In the genomic region with DNA sequence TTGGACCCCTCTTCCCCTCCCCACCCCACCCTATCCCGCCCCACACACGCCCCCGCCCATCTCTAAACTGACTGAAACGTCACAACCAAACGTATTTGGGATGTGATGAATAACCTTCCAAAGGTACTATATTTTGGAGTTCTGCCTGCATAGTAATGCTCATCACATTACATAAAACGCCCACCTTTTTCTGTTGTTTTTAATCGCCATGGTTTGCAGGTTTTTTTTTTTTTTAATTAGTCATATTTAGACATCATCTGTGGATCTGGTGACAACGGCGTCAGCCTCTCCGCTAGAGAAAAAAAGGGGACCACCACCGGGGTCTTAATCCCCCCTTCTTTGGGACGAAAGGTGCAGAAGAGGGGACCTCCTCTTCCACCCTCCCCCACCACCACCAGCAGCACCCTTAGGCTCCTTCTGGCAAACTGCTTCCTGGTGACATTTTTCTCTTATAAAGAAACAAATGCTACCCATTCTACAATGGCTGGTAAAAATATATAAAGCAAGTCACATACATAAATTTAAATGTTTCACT, we compare ENCODE assay signal across 7 mouse cellular contexts. TPM values are rescaled to one million over a fixed set of nuclear protein-coding genes. Genes with fewer than 3 reads are reported as not detected.
DNase-seq lines count a peak whose midpoint lies in the region; ATAC-seq and TF ChIP-seq lines count a peak whose summit lies in the region.

No protein-coding gene starts in this region.

- H3K36me3 ChIP-seq in embryonic facial prominence, embryonic 12.5 days: 0 out of 2 replicates have a peak, but pooled peaks cover 4% of the 10 kb centered on the region
- no peaks in the 10 kb centered on the region for H3K36me3 ChIP-seq in hindbrain, embryonic 16.5 days (ENCODE audit: control insufficient read depth, insufficient read depth, low read length)
- H3K36me3 ChIP-seq in midbrain, postnatal 0 days (ENCODE audit: insufficient read depth, low read length): no peaks in the 10 kb centered on the region

- H3K9me3 ChIP-seq in embryonic facial prominence, embryonic 12.5 days: no peaks in the 10 kb centered on the region
- H3K9me3 ChIP-seq in hindbrain, embryonic 16.5 days (ENCODE audit: control insufficient read depth, low read length): no peaks in the 10 kb centered on the region
- H3K9me3 ChIP-seq in midbrain, postnatal 0 days (ENCODE audit: low read length): no peaks in the 10 kb centered on the region

- peaks cover 18% of the 10 kb centered on the region for H3K4me1 ChIP-seq in embryonic facial prominence, embryonic 12.5 days
- peaks cover 23% of the 10 kb centered on the region for H3K4me1 ChIP-seq in hindbrain, embryonic 16.5 days (ENCODE audit: control insufficient read depth, insufficient read depth, low read depth, low read length)
- H3K4me1 ChIP-seq in midbrain, postnatal 0 days (ENCODE audit: insufficient read depth, low read length): peaks cover 11% of the 10 kb centered on the region

- 3% methylated on average over 12 of the region's 12 CpGs for whole genome bisulfite sequencing in embryonic facial prominence, embryonic 12.5 days
- whole genome bisulfite sequencing in hindbrain, embryonic 16.5 days: 2% methylated on average over 12 of the region's 12 CpGs
- 2% methylated on average over 12 of the region's 12 CpGs for WGBS in midbrain, postnatal 0 days

- ATAC-seq in embryonic facial prominence, embryonic 12.5 days (ENCODE audit: insufficient number of reproducible peaks, insufficient read depth, low FRiP score, low TSS enrichment): no peak
- ATAC-seq in hindbrain, embryonic 16.5 days: no peak
- ATAC-seq in midbrain, postnatal 0 days (ENCODE audit: low FRiP score): no peak

- peak overlapping the region; percentile 70 for H3K4me3 ChIP-seq in left cerebral cortex, adult 2 months
- peak overlapping the region; percentile 97 for H3K4me3 ChIP-seq in embryonic facial prominence, embryonic 12.5 days
- H3K4me3 ChIP-seq in hindbrain, embryonic 16.5 days (ENCODE audit: low read length): peak overlapping the region; percentile 90
- H3K4me3 ChIP-seq in midbrain, postnatal 0 days (ENCODE audit: low read depth, low read length): peak overlapping the region; percentile 86

- no peaks in the 10 kb centered on the region for H3K27me3 ChIP-seq in embryonic facial prominence, embryonic 12.5 days
- H3K27me3 ChIP-seq in hindbrain, embryonic 16.5 days (replicated peaks; ENCODE audit: control insufficient read depth, insufficient read depth, low read length): no peaks in the 10 kb centered on the region
- no peaks in the 10 kb centered on the region for H3K27me3 ChIP-seq in midbrain, postnatal 0 days (ENCODE audit: insufficient read depth, low read length)

- no peak for TF ChIP-seq CTCF in left cerebral cortex, adult 2 months (IDR thresholded peaks at IDR 0.05)
- TF ChIP-seq CTCF in midbrain, postnatal 0 days (IDR thresholded peaks at IDR 0.05): no peak

- no peak for DNase-seq in left cerebral cortex, adult 2 months (ENCODE audit: extremely low spot score in 1 of 2, low spot score in 2 of 2)
- DNase-seq in left cerebral cortex, postnatal 36 days (ENCODE audit: low spot score in 2 of 2): no peak
- no peak for DNase-seq in midbrain, postnatal 0 days (ENCODE audit: low spot score)
- no peak for DNase-seq in adrenal gland, adult 18-20 months (ENCODE audit: low spot score in 2 of 2)
- DNase-seq in natural killer cell, adult 2 months (ENCODE audit: low spot score in 2 of 2): no peak

- peak overlapping the region; percentile 81 for H3K27ac ChIP-seq in left cerebral cortex, adult 2 months
- no peak overlapping the region for H3K27ac ChIP-seq in embryonic facial prominence, embryonic 12.5 days
- peak overlapping the region; percentile 51 for H3K27ac ChIP-seq in hindbrain, embryonic 16.5 days (ENCODE audit: low read depth, low read length)
- no peak overlapping the region for H3K27ac ChIP-seq in midbrain, postnatal 0 days (ENCODE audit: low read depth, low read length)

- H3K9ac ChIP-seq in embryonic facial prominence, embryonic 12.5 days: no peak overlapping the region
- H3K9ac ChIP-seq in hindbrain, embryonic 16.5 days (ENCODE audit: low read depth, low read length): peak overlapping the region; percentile 47
- no peak overlapping the region for H3K9ac ChIP-seq in midbrain, postnatal 0 days (replicated peaks; ENCODE audit: low read length, poor library complexity, severe bottlenecking)

- intact Hi-C loops in left cerebral cortex, adult 2 months (cut with DNase I): loop anchor here (10.0 kb wide), 1 partner anchor 179 kb away; a partner anchor contains a TSS
- intact Hi-C loops in left cerebral cortex, postnatal 36 days (cut with DNase I): no loop called here

- peak overlapping the region; percentile 59 for H3K4me2 ChIP-seq in embryonic facial prominence, embryonic 12.5 days (replicated peaks)
- peak overlapping the region; percentile 76 for H3K4me2 ChIP-seq in hindbrain, embryonic 16.5 days (ENCODE audit: low read length)
- peak overlapping the region; percentile 60 for H3K4me2 ChIP-seq in midbrain, postnatal 0 days (ENCODE audit: low read depth, low read length, poor library complexity, severe bottlenecking)

RNA-seq across cellular contexts. Expression of a gene that starts 7.4 kb away (rescaled TPM):
- 100 to 1,000 TPM; 163 to 170 TPM for total RNA-seq in left cerebral cortex, adult 2 months (2021)
- 100 to 1,000 TPM; 142 to 165 TPM for total RNA-seq in left cerebral cortex, postnatal 36 days (2021)
- polyA plus RNA-seq in embryonic facial prominence, embryonic 12.5 days (2016; fragmentation: Nextera tagmentation; extraction: Ambion mirVana): 82.6 and 143 TPM in 2 replicates
- 48.7 and 51.1 TPM in 2 replicates for polyA plus RNA-seq in hindbrain, embryonic 16.5 days (2015; fragmentation: Nextera tagmentation; extraction: Ambion mirVana)
- 104 and 164 TPM in 2 replicates for total RNA-seq in midbrain, postnatal 0 days (2014; rRNA removed)
- polyA plus RNA-seq in midbrain, postnatal 0 days (2015; fragmentation: Nextera tagmentation; extraction: Ambion mirVana): 65.0 and 65.2 TPM in 2 replicates
- 100 to 1,000 TPM; 153 to 174 TPM for total RNA-seq in adrenal gland, adult 18-20 months (2021)

RNA-seq across cellular contexts. Expression of a gene that starts 27.6 kb away (rescaled TPM):
- total RNA-seq in left cerebral cortex, adult 2 months (2021): 10 to 100 TPM; 13.2 to 13.6 TPM
- 10 to 100 TPM; 14.4 to 15.4 TPM for total RNA-seq in left cerebral cortex, postnatal 36 days (2021)
- 17.2 and 18.1 TPM in 2 replicates for polyA plus RNA-seq in embryonic facial prominence, embryonic 12.5 days (2016; fragmentation: Nextera tagmentation; extraction: Ambion mirVana)
- polyA plus RNA-seq in hindbrain, embryonic 16.5 days (2015; fragmentation: Nextera tagmentation; extraction: Ambion mirVana): 13.3 and 14.2 TPM in 2 replicates
- 9.0 and 9.4 TPM in 2 replicates for total RNA-seq in midbrain, postnatal 0 days (2014; rRNA removed)
- 7.8 TPM in 2 replicates for polyA plus RNA-seq in midbrain, postnatal 0 days (2015; fragmentation: Nextera tagmentation; extraction: Ambion mirVana)
- total RNA-seq in adrenal gland, adult 18-20 months (2021): 10 to 100 TPM; 12.9 to 13.4 TPM

RNA-seq across cellular contexts. Expression of a gene that starts 27.7 kb away (rescaled TPM):
- 10 to 100 TPM; 20.9 to 23.1 TPM for total RNA-seq in left cerebral cortex, adult 2 months (2021)
- total RNA-seq in left cerebral cortex, postnatal 36 days (2021): 10 to 100 TPM; 19.6 to 23.8 TPM
- 15.3 and 17.0 TPM in 2 replicates for polyA plus RNA-seq in embryonic facial prominence, embryonic 12.5 days (2016; fragmentation: Nextera tagmentation; extraction: Ambion mirVana)
- 9.1 and 9.9 TPM in 2 replicates for polyA plus RNA-seq in hindbrain, embryonic 16.5 days (2015; fragmentation: Nextera tagmentation; extraction: Ambion mirVana)
- 19.0 and 41.0 TPM in 2 replicates for total RNA-seq in midbrain, postnatal 0 days (2014; rRNA removed)
- polyA plus RNA-seq in midbrain, postnatal 0 days (2015; fragmentation: Nextera tagmentation; extraction: Ambion mirVana): 6.6 and 9.6 TPM in 2 replicates
- 1 to 10 TPM; 5.7 to 7.6 TPM for total RNA-seq in adrenal gland, adult 18-20 months (2021)

Comparison
In these comparisons a context has a peak if more than half of its experiments do, and no peak if none do; other contexts are left out.
1. H3K27ac ChIP-seq: peak in left cerebral cortex, adult 2 months (single experiment) and hindbrain, embryonic 16.5 days (single experiment); none in embryonic facial prominence, embryonic 12.5 days (single experiment) and midbrain, postnatal 0 days (single experiment).
2. Peak in every context shown above with its lines, with median percentiles within 50 percentile points of each other: H3K4me3 ChIP-seq and H3K4me2 ChIP-seq.